Mouse (Mus musculus) layer of hippocampus, adult 11-12 months (tissue): ENCODE results near the gene 1700092M07Rik.
"Not testable (repeated sequence)": the region's sequence is repeated elsewhere in the genome, so short reads cannot be mapped to it uniquely, and the experiment has no call there.

Experiments used
- DNase-seq: peaks from one replicate; pipeline ENCODE4 v3.0.0; 2022; ENCODE audit warnings: low spot score

1700092M07Rik gene

GRCm38 (mm10) chr19:8716767-8717475, 23.6 kb upstream of the 1700092M07Rik start:
- no peak for DNase-seq

- DNase-seq = peak; percentile 59
Observed at GRCm38 (mm10) chr19:8718357-8718756, 22.2 kb upstream of the 1700092M07Rik start.

GRCm38 (mm10) chr19:8719037-8719436, 21.5 kb upstream of the 1700092M07Rik start:
- not testable (repeated sequence) for DNase-seq

GRCm38 (mm10) chr19:8721378-8721777, 19.1 kb upstream of the 1700092M07Rik start:
- DNase-seq = no peak

GRCm38 (mm10) chr19:8722021-8722420, 18.5 kb upstream of the 1700092M07Rik start:
- DNase-seq = no peak

GRCm38 (mm10) chr19:8722559-8722906, 18.0 kb upstream of the 1700092M07Rik start:
- DNase-seq = no peak

GRCm38 (mm10) chr19:8722907-8723573, 17.5 kb upstream of the 1700092M07Rik start, which contains the start of gene Slc3a2:
Slc3a2 (minus strand) TSS chr19:8723369.
- DNase-seq = peak; percentile 97

GRCm38 (mm10) chr19:8723574-8724346, 16.8 kb upstream of the 1700092M07Rik start:
- peak; percentile 30 for DNase-seq

- DNase-seq = no peak
Observed at GRCm38 (mm10) chr19:8724392-8724791, 16.1 kb upstream of the 1700092M07Rik start.

GRCm38 (mm10) chr19:8725081-8725613, 15.4 kb upstream of the 1700092M07Rik start:
- no peak for DNase-seq

GRCm38 (mm10) chr19:8726609-8727390, 13.7 kb upstream of the 1700092M07Rik start:
- no peak for DNase-seq

- no peak for DNase-seq
Observed at GRCm38 (mm10) chr19:8727495-8728114, 12.9 kb upstream of the 1700092M07Rik start.

- DNase-seq = not testable (repeated sequence)
Observed at GRCm38 (mm10) chr19:8728335-8729099, 12.0 kb upstream of the 1700092M07Rik start.

- no peak for DNase-seq
Observed at GRCm38 (mm10) chr19:8734334-8734733, 6.2 kb upstream of the 1700092M07Rik start.

GRCm38 (mm10) chr19:8735389-8736159, 4.9 kb upstream of the 1700092M07Rik start, which contains the start of gene Wdr74:
Wdr74 (plus strand) TSS chr19:8735827.
- peak; percentile 93 for DNase-seq

- DNase-seq = no peak
Observed at GRCm38 (mm10) chr19:8736160-8736467, 4.4 kb upstream of the 1700092M07Rik start.

- DNase-seq = no peak
Observed at GRCm38 (mm10) chr19:8738911-8739310, 1.6 kb upstream of the 1700092M07Rik start.

- DNase-seq = no peak
Observed at GRCm38 (mm10) chr19:8739646-8740045, 872 bp upstream of the 1700092M07Rik start.

- DNase-seq = peak; percentile 96
Observed at GRCm38 (mm10) chr19:8741243-8741869, 838 bp downstream of the 1700092M07Rik start, which contains the start of gene Stx5a. Stx5a (plus strand) TSS chr19:8741413.
